Mouse (Mus musculus): Measurements from ENCODE around the gene Asgr1.

- no peak for TF ChIP-seq EP300 (IDR thresholded peaks at IDR 0.05; ENCODE audit: low read depth)
- no peak for TF ChIP-seq CTCF (IDR thresholded peaks at IDR 0.05; ENCODE audit: low read depth)
These were observed 36.6 kb upstream of the Asgr1 start for GRCm38 (mm10) chr11:70017199-70017767.
